Mouse (Mus musculus): Measurements from ENCODE around the gene Crbn. TPM values are rescaled to one million over a fixed set of nuclear protein-coding genes. Genes with fewer than 3 reads are reported as not detected.

Crbn gene
- 54.2 and 58.0 TPM in 2 replicates for polyA plus RNA-seq (2016; fragmentation: Nextera tagmentation; extraction: Ambion mirVana)

GRCm38 (mm10) chr6:106799333-106800226 lies at the start of gene Crbn:
Gene Crbn (minus strand): TSS chr6:106800077.
- peak within 1 kb of the TSS; percentile 91 for H3K4me2 ChIP-seq (replicated peaks)
- H3K4me3 ChIP-seq: peak within 1 kb of the TSS; percentile 89
- no peak within 1 kb of the TSS for H3K27ac ChIP-seq (replicated peaks)
- no peaks in the 10 kb centered on the region for H3K9me3 ChIP-seq
- ATAC-seq (ENCODE audit: low FRiP score, low read depth): peak; percentile 96
- 0 out of 2 replicates have a peak, but pooled peaks cover 3% of the 10 kb centered on the region for H3K27me3 ChIP-seq
- WGBS: 3% methylated on average over 57 of the region's 57 CpGs
- H3K36me3 ChIP-seq: peaks cover 5% of the 10 kb centered on the region
- H3K9ac ChIP-seq (replicated peaks): peak within 1 kb of the TSS; percentile 85
- peaks cover 14% of the 10 kb centered on the region for H3K4me1 ChIP-seq

GRCm38 (mm10) chr6:106840181-106840580 lies 40.3 kb upstream of the Crbn start:
- H3K27me3 ChIP-seq: no peaks in the 10 kb centered on the region
- H3K27ac ChIP-seq (replicated peaks): no peak overlapping the region
- 65% methylated on average over 1 of the region's 1 CpGs for WGBS
- no peaks in the 10 kb centered on the region for H3K36me3 ChIP-seq
- H3K9me3 ChIP-seq: no peaks in the 10 kb centered on the region
- no peak overlapping the region for H3K4me2 ChIP-seq (replicated peaks)
- no peaks in the 10 kb centered on the region for H3K4me1 ChIP-seq
- no peak for ATAC-seq (ENCODE audit: low FRiP score, low read depth)
- H3K4me3 ChIP-seq: no peak overlapping the region
- no peak overlapping the region for H3K9ac ChIP-seq (replicated peaks)

DNA sequence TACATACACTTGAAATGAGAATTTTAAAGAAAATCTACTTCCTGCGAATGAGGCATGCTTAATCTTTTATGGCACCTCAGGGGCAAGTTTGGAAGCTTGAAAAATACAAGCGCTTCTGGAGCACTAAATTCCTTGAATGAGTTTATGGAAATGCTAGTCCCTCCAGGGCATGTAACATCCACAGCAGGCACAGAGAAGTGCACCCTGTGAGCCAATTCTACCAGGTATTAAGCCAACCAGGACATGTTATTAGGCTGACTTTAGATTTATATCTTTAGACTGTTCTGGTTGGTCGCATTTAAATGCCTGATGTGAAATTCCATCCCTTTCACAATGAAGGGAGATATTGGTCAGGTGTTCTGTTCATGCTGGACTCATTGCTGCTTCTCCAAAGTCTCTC lies 38.2 kb upstream of the Crbn start:
- H3K9me3 ChIP-seq: no peaks in the 10 kb centered on the region
- H3K27me3 ChIP-seq: no peaks in the 10 kb centered on the region
- no peak overlapping the region for H3K4me2 ChIP-seq (replicated peaks)
- no peak overlapping the region for H3K27ac ChIP-seq (replicated peaks)
- H3K4me1 ChIP-seq: no peaks in the 10 kb centered on the region
- no peak for ATAC-seq (ENCODE audit: low FRiP score, low read depth)
- no peak overlapping the region for H3K4me3 ChIP-seq
- 86% methylated on average over 3 of the region's 3 CpGs for WGBS
- no peak overlapping the region for H3K9ac ChIP-seq (replicated peaks)
- no peaks in the 10 kb centered on the region for H3K36me3 ChIP-seq

GRCm38 (mm10) chr6:106835316-106835715 lies 35.4 kb upstream of the Crbn start:
- Histone ChIP-seq H3K9ac (replicated peaks) (no peak overlapping the region), H3K27ac (replicated peaks) (no peak overlapping the region), H3K36me3 (no peaks in the 10 kb centered on the region), H3K4me2 (replicated peaks) (no peak overlapping the region), H3K4me3 (no peak overlapping the region), H3K27me3 (no peaks in the 10 kb centered on the region), H3K9me3 (no peaks in the 10 kb centered on the region), H3K4me1 (no peaks in the 10 kb centered on the region)
- WGBS: 93% methylated on average over 2 of the region's 2 CpGs
- ATAC-seq (ENCODE audit: low FRiP score, low read depth): no peak

DNA sequence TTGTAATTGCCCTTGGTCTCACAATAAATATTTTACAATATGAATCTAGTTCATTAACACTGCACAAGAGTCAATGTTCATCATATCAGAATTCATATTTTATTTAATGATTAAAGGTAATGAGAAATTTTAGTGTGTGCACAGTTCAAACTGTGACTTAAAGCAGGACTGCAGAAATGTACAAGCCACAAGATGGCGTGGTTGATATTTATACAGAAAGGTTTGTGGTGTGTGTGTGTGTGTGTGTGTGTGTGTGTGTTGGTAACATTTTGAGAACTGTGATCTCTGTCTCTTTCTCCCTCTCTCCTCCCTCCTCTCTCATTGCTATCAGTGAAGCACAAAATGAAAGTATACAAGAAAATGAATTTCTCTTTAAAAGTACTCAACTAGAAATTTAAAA lies 22.5 kb upstream of the Crbn start:
- no peak overlapping the region for H3K27ac ChIP-seq (replicated peaks)
- H3K4me2 ChIP-seq (replicated peaks): no peak overlapping the region
- no peaks in the 10 kb centered on the region for H3K27me3 ChIP-seq
- no peaks in the 10 kb centered on the region for H3K9me3 ChIP-seq
- WGBS: 61% methylated on average over 1 of the region's 1 CpGs
- no peak overlapping the region for H3K4me3 ChIP-seq
- no peaks in the 10 kb centered on the region for H3K4me1 ChIP-seq
- no peak overlapping the region for H3K9ac ChIP-seq (replicated peaks)
- ATAC-seq (ENCODE audit: low FRiP score, low read depth): no peak
- H3K36me3 ChIP-seq: no peaks in the 10 kb centered on the region

GRCm38 (mm10) chr6:106820566-106820965 lies 20.7 kb upstream of the Crbn start:
- Histone ChIP-seq H3K4me2 (replicated peaks) (no peak overlapping the region), H3K9me3 (no peaks in the 10 kb centered on the region), H3K36me3 (no peaks in the 10 kb centered on the region), H3K9ac (replicated peaks) (no peak overlapping the region), H3K27ac (replicated peaks) (no peak overlapping the region), H3K4me1 (no peaks in the 10 kb centered on the region), H3K4me3 (no peak overlapping the region), H3K27me3 (no peaks in the 10 kb centered on the region)
- no peak for ATAC-seq (ENCODE audit: low FRiP score, low read depth)

DNA sequence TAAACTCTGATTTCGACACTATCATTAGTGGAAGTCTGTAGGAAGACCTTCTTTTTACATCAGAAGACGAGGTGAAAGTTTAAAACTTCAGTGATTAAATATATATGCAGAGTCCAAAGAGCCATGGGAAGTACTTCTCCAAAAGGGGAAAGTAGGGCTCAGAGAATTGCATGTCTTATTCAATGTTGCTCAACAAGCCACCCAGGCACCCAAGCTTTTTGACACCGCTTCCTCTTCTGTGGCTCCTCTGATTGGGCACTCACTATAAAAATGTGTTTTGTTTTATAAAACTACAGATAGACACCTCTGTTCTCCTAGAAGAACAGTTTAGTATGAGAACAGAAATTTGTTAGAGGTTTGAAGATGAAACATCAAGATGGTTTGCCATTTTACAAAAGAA lies 20.0 kb upstream of the Crbn start:
- no peak for ATAC-seq (ENCODE audit: low FRiP score, low read depth)

GRCm38 (mm10) chr6:106819246-106819645 lies 19.4 kb upstream of the Crbn start:
- Histone ChIP-seq H3K4me1 (no peaks in the 10 kb centered on the region), H3K4me2 (replicated peaks) (no peak overlapping the region), H3K27ac (replicated peaks) (no peak overlapping the region), H3K9ac (replicated peaks) (no peak overlapping the region), H3K4me3 (no peak overlapping the region), H3K27me3 (no peaks in the 10 kb centered on the region), H3K36me3 (no peaks in the 10 kb centered on the region), H3K9me3 (no peaks in the 10 kb centered on the region)
- no peak for ATAC-seq (ENCODE audit: low FRiP score, low read depth)

More for the DNA sequence above, 20.0 kb upstream of the Crbn start:
- H3K27ac ChIP-seq (replicated peaks): no peak overlapping the region
- no peak overlapping the region for H3K9ac ChIP-seq (replicated peaks)
- 68% methylated on average over 3 of the region's 3 CpGs for WGBS
- H3K36me3 ChIP-seq: no peaks in the 10 kb centered on the region
- H3K4me2 ChIP-seq (replicated peaks): no peak overlapping the region
- no peaks in the 10 kb centered on the region for H3K4me1 ChIP-seq
- H3K9me3 ChIP-seq: no peaks in the 10 kb centered on the region
- H3K27me3 ChIP-seq: no peaks in the 10 kb centered on the region
- H3K4me3 ChIP-seq: no peak overlapping the region

- no peak overlapping the region for H3K9ac ChIP-seq (replicated peaks)
- no peaks in the 10 kb centered on the region for H3K36me3 ChIP-seq
- 88% methylated on average over 3 of the region's 3 CpGs for WGBS
- H3K27me3 ChIP-seq: no peaks in the 10 kb centered on the region
- no peak for ATAC-seq (ENCODE audit: low FRiP score, low read depth)
- no peak overlapping the region for H3K27ac ChIP-seq (replicated peaks)
- no peaks in the 10 kb centered on the region for H3K4me1 ChIP-seq
- no peaks in the 10 kb centered on the region for H3K9me3 ChIP-seq
- H3K4me2 ChIP-seq (replicated peaks): no peak overlapping the region
- H3K4me3 ChIP-seq: no peak overlapping the region
These were observed 10.8 kb upstream of the Crbn start for GRCm38 (mm10) chr6:106810686-106811085.

DNA sequence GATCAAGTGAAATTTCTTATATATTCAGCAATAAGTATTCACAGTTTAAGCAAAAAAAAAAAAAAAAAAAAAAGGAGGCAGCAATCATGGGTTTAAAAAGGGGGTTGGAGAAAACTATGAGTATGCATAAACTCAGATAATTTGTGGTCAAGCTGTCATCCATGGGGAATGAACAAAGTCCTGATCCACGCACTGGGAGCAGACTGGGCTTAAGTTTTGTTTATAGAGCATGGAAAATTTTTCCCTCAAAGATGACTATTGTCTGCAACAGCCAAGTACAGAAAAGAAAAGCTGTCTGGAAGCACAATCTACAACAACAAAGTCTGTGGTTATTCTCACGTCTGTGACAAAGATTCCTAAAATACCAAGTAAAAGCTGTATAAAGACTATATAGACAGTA lies 9.3 kb upstream of the Crbn start:
- no peak for ATAC-seq (ENCODE audit: low FRiP score, low read depth)
- 79% methylated on average over 2 of the region's 2 CpGs for WGBS

DNA sequence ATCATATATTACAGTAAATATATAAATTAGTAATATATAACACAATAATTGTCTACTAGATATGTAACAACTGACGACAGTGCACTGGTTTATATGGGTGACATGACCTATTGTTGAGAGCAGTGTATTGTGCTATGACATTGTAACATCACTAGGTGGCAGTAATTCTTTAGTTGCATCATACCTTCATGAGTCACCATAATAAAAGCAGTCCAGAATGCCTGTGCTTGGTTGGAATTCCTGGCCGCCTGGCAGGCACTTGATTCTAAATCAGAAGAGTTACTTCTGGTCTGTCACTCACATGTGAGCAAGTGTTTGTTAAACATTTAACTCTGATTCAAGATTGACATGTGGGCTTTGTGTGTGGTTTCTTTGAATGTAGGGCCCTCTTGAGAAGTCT lies 5.0 kb upstream of the Crbn start:
- WGBS: 29% methylated on average over 2 of the region's 2 CpGs
- Histone ChIP-seq H3K9me3 (no peaks in the 10 kb centered on the region), H3K27me3 (0 out of 2 replicates have a peak, but pooled peaks cover 3% of the 10 kb centered on the region), H3K4me1 (0 out of 2 replicates have a peak, but pooled peaks cover 2% of the 10 kb centered on the region), H3K27ac (replicated peaks) (no peak overlapping the region), H3K4me3 (no peak overlapping the region), H3K36me3 (no peaks in the 10 kb centered on the region), H3K4me2 (replicated peaks) (no peak overlapping the region), H3K9ac (replicated peaks) (no peak overlapping the region)
- peak; percentile 54 for ATAC-seq (ENCODE audit: low FRiP score, low read depth)

More for the DNA sequence above, 9.3 kb upstream of the Crbn start:
- H3K27me3 ChIP-seq: no peaks in the 10 kb centered on the region
- no peaks in the 10 kb centered on the region for H3K9me3 ChIP-seq
- no peak overlapping the region for H3K27ac ChIP-seq (replicated peaks)
- H3K4me1 ChIP-seq: no peaks in the 10 kb centered on the region
- no peak overlapping the region for H3K9ac ChIP-seq (replicated peaks)
- H3K4me3 ChIP-seq: no peak overlapping the region
- no peak overlapping the region for H3K4me2 ChIP-seq (replicated peaks)
- no peaks in the 10 kb centered on the region for H3K36me3 ChIP-seq

DNA sequence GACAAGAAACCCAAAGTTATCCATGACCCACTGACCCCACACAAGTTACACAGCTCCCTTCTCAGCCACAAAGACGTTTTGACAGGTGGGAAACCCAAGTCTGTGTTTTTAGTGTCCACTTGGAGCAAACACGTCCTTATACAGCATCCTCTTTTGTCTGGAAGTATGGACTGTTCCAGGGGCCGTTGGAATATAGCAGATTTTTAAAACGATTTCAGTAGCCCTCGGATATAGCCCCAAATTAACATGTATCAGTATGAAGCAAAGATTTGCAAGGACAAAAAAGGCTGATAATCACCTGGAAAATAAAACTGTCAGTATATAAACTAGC lies 315 bp upstream of the Crbn start:
- Histone ChIP-seq H3K4me2 (replicated peaks) (peak overlapping the region; percentile 91), H3K27ac (replicated peaks) (no peak overlapping the region), H3K27me3 (0 out of 2 replicates have a peak, but pooled peaks cover 3% of the 10 kb centered on the region), H3K4me1 (peaks cover 14% of the 10 kb centered on the region), H3K9me3 (no peaks in the 10 kb centered on the region), H3K36me3 (no peaks in the 10 kb centered on the region), H3K9ac (replicated peaks) (no peak overlapping the region), H3K4me3 (peak overlapping the region; percentile 89)
- WGBS: 59% methylated on average over 5 of the region's 5 CpGs
- ATAC-seq (ENCODE audit: low FRiP score, low read depth): no peak
